Mouse (Mus musculus) cerebellum, adult 2 months (tissue): ENCODE results near the gene Bmpr2.

Experiments used
- CTCF ChIP-seq: fragments of 200-500 bp; IDR thresholded peaks from 2 replicates; pipeline ENCODE4 v1.5.1; 2011; ENCODE audit warnings: low read depth, mild to moderate bottlenecking, control low read depth, low read length, moderate library complexity, borderline replicate concordance; ENCODE audit not compliant: insufficient read depth
- POLR2A ChIP-seq: fragments of 200-500 bp; IDR thresholded peaks from 2 replicates; pipeline ENCODE4 v1.6.1; 2011; ENCODE audit warnings: low read length, control low read depth, borderline replicate concordance; ENCODE audit not compliant: insufficient read depth

DNA sequence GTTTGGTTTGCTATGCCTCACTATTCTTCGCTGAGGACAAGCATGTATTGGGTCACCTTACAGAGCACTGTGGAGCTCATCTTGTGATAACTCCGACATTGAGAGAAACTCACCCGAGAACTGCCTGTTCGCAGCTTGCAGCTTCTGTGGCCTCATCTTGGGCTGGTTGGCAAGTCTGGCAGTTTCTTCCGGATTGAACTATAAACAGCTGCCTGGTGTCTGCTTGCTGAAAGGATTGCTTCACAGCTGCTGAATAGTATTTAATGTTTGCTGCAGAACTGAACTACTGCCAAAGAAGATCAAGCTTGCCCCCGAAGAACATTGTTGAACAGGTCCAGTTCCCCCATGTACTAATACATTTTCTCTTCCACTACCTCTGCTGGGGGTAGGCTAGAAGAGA is 29.1 kb upstream of the Bmpr2 start:
- TF ChIP-seq CTCF: no peak
- no peak for TF ChIP-seq POLR2A
